Mouse (Mus musculus): ENCODE measurements around the gene Vax2.
A peak's percentile ranks its signal among the peaks of the same experiment; 100 is the strongest.

The Vax2 gene

GRCm38 (mm10) chr6:83762880-83763431 lies 51.9 kb downstream of the Vax2 start:
- DNase-seq, result peak; percentile 42 to 44

- DNase-seq, result no peak
Observed at GRCm38 (mm10) chr6:83766982-83767381, 55.9 kb downstream of the Vax2 start.

GRCm38 (mm10) chr6:83768485-83768884 lies 57.4 kb downstream of the Vax2 start:
- no peak for DNase-seq

GRCm38 (mm10) chr6:83774126-83774525 lies 63.1 kb downstream of the Vax2 start:
- no peak for DNase-seq

GRCm38 (mm10) chr6:83774781-83775563 lies 63.9 kb downstream of the Vax2 start:
- peak in 1 of 2 experiments; percentile 21 for DNase-seq

GRCm38 (mm10) chr6:83775638-83776293 lies 64.7 kb downstream of the Vax2 start, which contains the start of gene Tex261:
Gene Tex261, minus strand, starts transcription at chr6:83775813.
- DNase-seq, result peak; percentile 94 to 95

- no peak for DNase-seq
Observed at GRCm38 (mm10) chr6:83778306-83778705, 67.2 kb downstream of the Vax2 start.

- DNase-seq, result peak; percentile 60 to 62
Observed at GRCm38 (mm10) chr6:83779026-83779425, 68.0 kb downstream of the Vax2 start.

- no peak for DNase-seq
Observed at GRCm38 (mm10) chr6:83786426-83786825, 75.4 kb downstream of the Vax2 start.

Measured in B cell, adult 2 months (primary cell).